Mouse (Mus musculus): ENCODE data around the gene Gtf3c3.

GRCm38 (mm10) chr1:54480491-54480890, 41.7 kb upstream of the Gtf3c3 start:
- TF ChIP-seq USF1 (IDR thresholded peaks at IDR 0.05; ENCODE audit: low read depth) (no peak), CEBPB (IDR thresholded peaks at IDR 0.05; ENCODE audit: low read depth) (no peak), CTCF (IDR thresholded peaks at IDR 0.05; ENCODE audit: control insufficient read depth, insufficient read depth, insufficient read length) (no peak), MAX (IDR thresholded peaks at IDR 0.05) (no peak)

All from C2C12 (cell line).